Mouse (Mus musculus) kidney, embryonic 14.5 days (tissue): ENCODE data around the gene Nptx1. TPM values are rescaled to one million over a fixed set of nuclear protein-coding genes. Genes with fewer than 3 reads are reported as not detected.
A peak's percentile ranks its signal among the peaks of the same experiment; 100 is the strongest.

Experiments
- ATAC-seq: fragments of 200-750 bp; cut with Nextera tagmentation; 2 replicates; pipeline ENCODE4 v1.8.0; 2017; ENCODE audit warnings: moderate number of reproducible peaks, mild to moderate bottlenecking, moderate TSS enrichment, moderate library complexity; ENCODE audit not compliant: low FRiP score, low TSS enrichment
- H3K27ac ChIP-seq: fragments of 300-500 bp; sonication (generic); 2 replicates; pipeline ENCODE4 v1.5.1; 2014; ENCODE audit warnings: low read depth, mild to moderate bottlenecking, low read length, moderate library complexity, mixed read lengths
- H3K27me3 ChIP-seq: fragments of 300-500 bp; sonication (generic); 2 replicates; pipeline ENCODE4 v1.6.1; 2014; ENCODE audit warnings: mild to moderate bottlenecking, low read length; ENCODE audit not compliant: control insufficient read depth, insufficient read depth
- H3K36me3 ChIP-seq: fragments of 300-500 bp; sonication (generic); 2 replicates; pipeline ENCODE4 v1.6.1; 2014; ENCODE audit warnings: low read length, mixed read lengths; ENCODE audit not compliant: control insufficient read depth, insufficient read depth
- H3K4me1 ChIP-seq: fragments of 300-500 bp; sonication (generic); 2 replicates; pipeline ENCODE4 v1.6.1; 2014; ENCODE audit warnings: low read length, mixed read lengths; ENCODE audit not compliant: control insufficient read depth, insufficient read depth
- H3K4me2 ChIP-seq: fragments of 300-500 bp; sonication (generic); replicated peaks from 2 replicates; pipeline ENCODE4 v1.6.1; 2014; ENCODE audit warnings: low read depth, mild to moderate bottlenecking, low read length
- H3K4me3 ChIP-seq: fragments of 300-500 bp; sonication (generic); 2 replicates; pipeline ENCODE4 v1.5.1; 2014; ENCODE audit warnings: mild to moderate bottlenecking, low read length
- H3K9ac ChIP-seq: fragments of 300-500 bp; sonication (generic); 2 replicates; pipeline ENCODE4 v1.6.1; 2014; ENCODE audit warnings: low read depth, mild to moderate bottlenecking, low read length, moderate library complexity
- H3K9me3 ChIP-seq: fragments of 300-500 bp; sonication (generic); 2 replicates; pipeline ENCODE4 v1.6.1; 2016; ENCODE audit warnings: low read length; ENCODE audit not compliant: control insufficient read depth
- WGBS: fragments of 180-500 bp; shearing (Covaris S2); extraction: QIAGEN DNeasy Blood & Tissue Kit; methylation state at CpG from one replicate; pipeline ENCODE4 v1.1.7; 2014; 5-methylcytosine and 5-hydroxymethylcytosine counted together
- polyA plus RNA-seq: library from polyadenylated mRNA; unstranded; fragments of >200 nt; fragmentation: Nextera tagmentation; extraction: Ambion mirVana; gene quantifications from 2 replicates; pipeline ENCODE4 v1.2.1, GENCODE M21; 2014

Gene Nptx1
- polyA plus RNA-seq, 1 experiment from 2014 or later = 0.53 TPM

DNA sequence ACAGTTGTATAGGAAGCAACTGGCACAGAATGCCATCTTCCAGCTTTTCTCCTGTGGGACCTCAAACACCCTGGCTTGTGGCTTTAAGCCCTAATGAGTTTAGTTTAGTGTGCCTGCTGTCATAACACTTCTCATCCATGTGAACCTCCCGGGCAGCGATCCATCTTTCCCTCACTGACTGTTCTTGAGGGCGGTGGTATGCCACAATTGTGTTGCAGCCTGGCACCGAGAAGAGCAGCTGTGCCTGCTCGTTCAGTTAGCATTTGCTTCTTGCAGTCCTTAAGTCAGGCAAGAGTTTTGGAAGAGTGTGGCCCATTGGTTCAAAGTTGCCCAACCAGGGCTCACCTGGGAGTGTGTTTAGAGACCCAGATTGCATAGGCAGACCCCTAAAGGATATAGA, 51.4 kb downstream of the Nptx1 start:
- H3K9me3 ChIP-seq = no peaks in the 10 kb centered on the region
- H3K4me3 ChIP-seq = no peak overlapping the region
- no peak overlapping the region for H3K9ac ChIP-seq
- WGBS = 92% methylated on average over 5 of the region's 5 CpGs
- no peaks in the 10 kb centered on the region for H3K4me1 ChIP-seq
- no peak overlapping the region for H3K27ac ChIP-seq
- H3K27me3 ChIP-seq = no peaks in the 10 kb centered on the region
- H3K36me3 ChIP-seq = peaks cover 29% of the 10 kb centered on the region
- no peak for ATAC-seq
- no peak overlapping the region for H3K4me2 ChIP-seq

GRCm38 (mm10) chr11:119493516-119493915, 54.0 kb downstream of the Nptx1 start:
- no peak for ATAC-seq
- Histone ChIP-seq H3K4me1 (0 out of 2 replicates have a peak, but pooled peaks cover 3% of the 10 kb centered on the region), H3K27ac (no peak overlapping the region), H3K27me3 (no peaks in the 10 kb centered on the region), H3K9ac (no peak overlapping the region), H3K36me3 (peaks cover 13% of the 10 kb centered on the region), H3K4me2 (no peak overlapping the region), H3K9me3 (no peaks in the 10 kb centered on the region), H3K4me3 (no peak overlapping the region)
- 70% methylated on average over 4 of the region's 4 CpGs for WGBS

- 92% methylated on average over 6 of the region's 6 CpGs for WGBS
- ATAC-seq = no peak
- peaks cover 13% of the 10 kb centered on the region for H3K36me3 ChIP-seq
- H3K27ac ChIP-seq = no peak overlapping the region
- no peaks in the 10 kb centered on the region for H3K27me3 ChIP-seq
- H3K9ac ChIP-seq = no peak overlapping the region
- H3K4me1 ChIP-seq = 0 out of 2 replicates have a peak, but pooled peaks cover 3% of the 10 kb centered on the region
- no peaks in the 10 kb centered on the region for H3K9me3 ChIP-seq
- no peak overlapping the region for H3K4me3 ChIP-seq
- H3K4me2 ChIP-seq = no peak overlapping the region
These were observed 54.7 kb downstream of the Nptx1 start for GRCm38 (mm10) chr11:119492830-119493229.

DNA sequence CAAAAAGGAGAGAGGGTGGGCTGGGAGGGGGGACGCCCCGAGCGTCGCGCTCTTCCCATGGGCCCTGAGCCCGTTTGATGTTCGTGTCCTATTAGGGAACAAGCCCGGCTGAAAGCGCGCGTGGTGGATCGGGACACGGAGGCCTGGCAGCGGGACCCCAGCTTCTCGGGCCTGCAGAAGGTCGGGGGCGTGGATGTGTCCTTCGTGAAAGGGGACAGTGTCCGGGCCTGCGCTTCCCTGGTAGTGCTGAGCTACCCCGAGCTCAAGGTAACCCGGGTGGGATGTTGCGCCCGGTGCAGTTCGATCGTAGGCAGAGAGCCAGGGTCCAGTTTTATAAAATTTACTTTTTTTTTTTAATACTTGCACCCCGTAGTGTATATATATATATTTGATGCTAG, 55.9 kb downstream of the Nptx1 start:
- H3K4me1 ChIP-seq = 0 out of 2 replicates have a peak, but pooled peaks cover 3% of the 10 kb centered on the region
- no peaks in the 10 kb centered on the region for H3K27me3 ChIP-seq
- peak overlapping the region; percentile 81 for H3K4me2 ChIP-seq
- peak overlapping the region; percentile 67 for H3K4me3 ChIP-seq
- peak overlapping the region; percentile 92; the same call in 1 of the 2 replicates for H3K27ac ChIP-seq
- ATAC-seq = no peak
- no peaks in the 10 kb centered on the region for H3K9me3 ChIP-seq
- peak overlapping the region; percentile 82 for H3K9ac ChIP-seq
- H3K36me3 ChIP-seq = peaks cover 15% of the 10 kb centered on the region
- WGBS = 4% methylated on average over 27 of the region's 27 CpGs

- WGBS = under 1% methylated on average over 66 of the region's 66 CpGs
- Histone ChIP-seq H3K9ac (peak within 1 kb of the TSS; percentile 82), H3K36me3 (peaks cover 19% of the 10 kb centered on the region), H3K4me2 (peak within 1 kb of the TSS; percentile 81), H3K9me3 (no peaks in the 10 kb centered on the region), H3K27me3 (no peaks in the 10 kb centered on the region), H3K4me3 (peak within 1 kb of the TSS; percentile 67), H3K27ac (peak within 1 kb of the TSS; percentile 92), H3K4me1 (0 out of 2 replicates have a peak, but pooled peaks cover 3% of the 10 kb centered on the region)
- peak; percentile 96 for ATAC-seq
These were observed 56.5 kb downstream of the Nptx1 start, which contains the start of gene Endov for GRCm38 (mm10) chr11:119490861-119491689. Endov (plus strand) TSS chr11:119491347.

Other genes starting within 250 kb of the Nptx1 start
- gene Eif4a3, start 247.7 kb downstream of the Nptx1 start, polyA plus RNA-seq = 362 and 419 TPM in 2 replicates
- 0.16 and 0.17 TPM in 2 replicates for gene Card14, start 240.0 kb downstream of the Nptx1 start, polyA plus RNA-seq
- 7.1 and 7.9 TPM in 2 replicates for gene Sgsh, start 192.2 kb downstream of the Nptx1 start, polyA plus RNA-seq
- 5.9 and 8.2 TPM in 2 replicates for gene Slc26a11, start 192.2 kb downstream of the Nptx1 start, polyA plus RNA-seq
- 7.4 and 9.5 TPM in 2 replicates for gene Rnf213, start 154.7 kb downstream of the Nptx1 start, polyA plus RNA-seq
- 14.6 and 18.4 TPM in 2 replicates for gene Endov, start 56.4 kb downstream of the Nptx1 start, polyA plus RNA-seq
- gene Rptor, start 55.2 kb upstream of the Nptx1 start, polyA plus RNA-seq = 11.8 and 15.7 TPM in 2 replicates